Mouse (Mus musculus): ENCODE data around the gene Gpsm3. TPM values are rescaled to one million over a fixed set of nuclear protein-coding genes. Genes with fewer than 3 reads are reported as not detected.
A peak's percentile ranks its signal among the peaks of the same experiment; 100 is the strongest.

Gene Gpsm3
- polyA plus RNA-seq, 1 experiment from 2014 or later: 3.8 TPM

GRCm38 (mm10) chr17:34639461-34640255 is 50.1 kb downstream of the Gpsm3 start:
- no peak overlapping the region for H3K4me2 ChIP-seq
- H3K9me3 ChIP-seq: no peaks in the 10 kb centered on the region
- no peaks in the 10 kb centered on the region; the same call in 1 of the 2 replicates for H3K27me3 ChIP-seq (replicated peaks)
- H3K36me3 ChIP-seq (replicated peaks): no peaks in the 10 kb centered on the region
- no peak for ATAC-seq (replicated peaks)
- WGBS: 87% methylated on average over 7 of the region's 7 CpGs
- no peak overlapping the region for H3K27ac ChIP-seq
- H3K9ac ChIP-seq: no peak overlapping the region
- H3K4me3 ChIP-seq: no peak overlapping the region
- H3K4me1 ChIP-seq: peaks cover 6% of the 10 kb centered on the region; the same call in 1 of the 2 replicates

GRCm38 (mm10) chr17:34640778-34641601 is 51.4 kb downstream of the Gpsm3 start:
- Histone ChIP-seq H3K4me3 (no peak overlapping the region), H3K4me1 (peaks cover 17% of the 10 kb centered on the region), H3K27ac (peak overlapping the region; percentile 70), H3K9me3 (no peaks in the 10 kb centered on the region), H3K9ac (peak overlapping the region; percentile 26; the same call in 1 of the 2 replicates), H3K27me3 (replicated peaks) (no peaks in the 10 kb centered on the region), H3K4me2 (no peak overlapping the region), H3K36me3 (replicated peaks) (no peaks in the 10 kb centered on the region)
- no peak for ATAC-seq (replicated peaks)
- 10% methylated on average over 11 of the region's 11 CpGs for WGBS

Other genes starting within 250 kb of the Gpsm3 start
- not detected in 2 replicates for gene Btnl2, start 235.0 kb upstream of the Gpsm3 start, polyA plus RNA-seq (2015; fragmentation: Nextera tagmentation; extraction: Ambion mirVana)
- not detected in 2 replicates for gene Btnl1, start 212.7 kb upstream of the Gpsm3 start, polyA plus RNA-seq (2015; fragmentation: Nextera tagmentation; extraction: Ambion mirVana)
- gene BC051142, start 191.0 kb upstream of the Gpsm3 start, polyA plus RNA-seq (2015; fragmentation: Nextera tagmentation; extraction: Ambion mirVana): 5.8 and 7.1 TPM in 2 replicates
- not detected in 2 replicates for gene Btnl4, start 112.5 kb upstream of the Gpsm3 start, polyA plus RNA-seq (2015; fragmentation: Nextera tagmentation; extraction: Ambion mirVana)
- gene Btnl6, start 72.5 kb upstream of the Gpsm3 start, polyA plus RNA-seq (2015; fragmentation: Nextera tagmentation; extraction: Ambion mirVana): not detected in 2 replicates
- gene Notch4, start 25.5 kb upstream of the Gpsm3 start, polyA plus RNA-seq (2015; fragmentation: Nextera tagmentation; extraction: Ambion mirVana): 7.2 and 11.8 TPM in 2 replicates
- gene Pbx2, start 1.5 kb downstream of the Gpsm3 start, polyA plus RNA-seq (2015; fragmentation: Nextera tagmentation; extraction: Ambion mirVana): 10.2 and 10.7 TPM in 2 replicates
- gene Ager, start 8.1 kb downstream of the Gpsm3 start, polyA plus RNA-seq (2015; fragmentation: Nextera tagmentation; extraction: Ambion mirVana): 1.7 and 1.8 TPM in 2 replicates
- gene Rnf5, start 13.9 kb downstream of the Gpsm3 start, polyA plus RNA-seq (2015; fragmentation: Nextera tagmentation; extraction: Ambion mirVana): 306 and 313 TPM in 2 replicates
- gene Agpat1, start 14.5 kb downstream of the Gpsm3 start, polyA plus RNA-seq (2015; fragmentation: Nextera tagmentation; extraction: Ambion mirVana): 128 and 130 TPM in 2 replicates
- 9.2 and 10.3 TPM in 2 replicates for gene Egfl8, start 26.2 kb downstream of the Gpsm3 start, polyA plus RNA-seq (2015; fragmentation: Nextera tagmentation; extraction: Ambion mirVana)
- gene Ppt2, start 38.7 kb downstream of the Gpsm3 start, polyA plus RNA-seq (2015; fragmentation: Nextera tagmentation; extraction: Ambion mirVana): 20.0 and 20.9 TPM in 2 replicates
- 10.7 and 10.8 TPM in 2 replicates for gene Prrt1, start 39.7 kb downstream of the Gpsm3 start, polyA plus RNA-seq (2015; fragmentation: Nextera tagmentation; extraction: Ambion mirVana)
- gene Fkbpl, start 55.0 kb downstream of the Gpsm3 start, polyA plus RNA-seq (2015; fragmentation: Nextera tagmentation; extraction: Ambion mirVana): 14.6 and 16.0 TPM in 2 replicates
- gene Atf6b, start 57.3 kb downstream of the Gpsm3 start, polyA plus RNA-seq (2015; fragmentation: Nextera tagmentation; extraction: Ambion mirVana): 123 and 125 TPM in 2 replicates
- 0.18 and 0.24 TPM in 2 replicates for gene Tnxb, start 80.7 kb downstream of the Gpsm3 start, polyA plus RNA-seq (2015; fragmentation: Nextera tagmentation; extraction: Ambion mirVana)
- gene C4b, start 154.1 kb downstream of the Gpsm3 start, polyA plus RNA-seq (2015; fragmentation: Nextera tagmentation; extraction: Ambion mirVana): 0.22 TPM in 2 replicates
- gene Cyp21a1, start 214.8 kb downstream of the Gpsm3 start, polyA plus RNA-seq (2015; fragmentation: Nextera tagmentation; extraction: Ambion mirVana): not detected in 2 replicates
- 41.2 and 50.4 TPM in 2 replicates for gene Stk19, start 247.1 kb downstream of the Gpsm3 start, polyA plus RNA-seq (2015; fragmentation: Nextera tagmentation; extraction: Ambion mirVana)
- 75.0 and 79.1 TPM in 2 replicates for gene Dxo, start 247.2 kb downstream of the Gpsm3 start, polyA plus RNA-seq (2015; fragmentation: Nextera tagmentation; extraction: Ambion mirVana)